Mouse (Mus musculus) macrophage (primary cell): ENCODE measurements around the gene Kctd8. TPM values are rescaled to one million over a fixed set of nuclear protein-coding genes. Genes with fewer than 3 reads are reported as not detected.
A peak's percentile ranks its signal among the peaks of the same experiment; 100 is the strongest.
"Not testable (repeated sequence)": the region's sequence is repeated elsewhere in the genome, so short reads cannot be mapped to it uniquely, and the experiment has no call there.

Experiments
- H3K27ac ChIP-seq: fragments of 350-480 bp; formaldehyde crosslinking; 2 replicates; pipeline ENCODE4 v1.9.0; 2021
- H3K36me3 ChIP-seq: fragments of 350-480 bp; formaldehyde crosslinking; 2 replicates; pipeline ENCODE4 v1.9.0; 2021; ENCODE audit errors: inconsistent target
- H3K4me3 ChIP-seq: fragments of 350-480 bp; formaldehyde crosslinking; 2 replicates; pipeline ENCODE4 v1.9.0; 2021; ENCODE audit errors: inconsistent target
- H3K79me2 ChIP-seq: fragments of 350-480 bp; formaldehyde crosslinking; 2 replicates; pipeline ENCODE4 v1.9.0; 2021; ENCODE audit errors: inconsistent target
- WGBS: methylation state at CpG from one replicate; pipeline ENCODE4 v1.1.7; 2026; ENCODE audit warnings: inconsistent platforms; ENCODE audit not compliant: missing documents; 5-methylcytosine and 5-hydroxymethylcytosine counted together
- polyA plus RNA-seq: library from polyadenylated mRNA; stranded (reverse); fragments of 250-400 nt; gene quantifications from 3 replicates; pipeline ENCODE4 v1.2.4, GENCODE M21; 2018; ENCODE audit warnings: inconsistent platforms

Gene Kctd8
- polyA plus RNA-seq, 1 experiment from 2014 or later = not detected

- Histone ChIP-seq H3K27ac (no peak overlapping the region), H3K36me3 (no peaks in the 10 kb centered on the region), H3K79me2 (no peaks in the 10 kb centered on the region), H3K4me3 (no peak overlapping the region)
- WGBS = 69% methylated on average over 4 of the region's 4 CpGs
Observed at GRCm38 (mm10) chr5:69233560-69233959, 107.9 kb downstream of the Kctd8 start.

- not testable (repeated sequence) for H3K79me2 ChIP-seq, H3K27ac ChIP-seq, H3K36me3 ChIP-seq, H3K4me3 ChIP-seq
- WGBS = 88% methylated on average over 1 of the region's 1 CpGs
Observed at GRCm38 (mm10) chr5:69231649-69232048, 109.8 kb downstream of the Kctd8 start.

GRCm38 (mm10) chr5:69227147-69227546, 114.3 kb downstream of the Kctd8 start:
- Histone ChIP-seq H3K4me3 (no peak overlapping the region), H3K27ac (no peak overlapping the region), H3K36me3 (no peaks in the 10 kb centered on the region), H3K79me2 (no peaks in the 10 kb centered on the region)
- 84% methylated on average over 2 of the region's 2 CpGs for WGBS

DNA sequence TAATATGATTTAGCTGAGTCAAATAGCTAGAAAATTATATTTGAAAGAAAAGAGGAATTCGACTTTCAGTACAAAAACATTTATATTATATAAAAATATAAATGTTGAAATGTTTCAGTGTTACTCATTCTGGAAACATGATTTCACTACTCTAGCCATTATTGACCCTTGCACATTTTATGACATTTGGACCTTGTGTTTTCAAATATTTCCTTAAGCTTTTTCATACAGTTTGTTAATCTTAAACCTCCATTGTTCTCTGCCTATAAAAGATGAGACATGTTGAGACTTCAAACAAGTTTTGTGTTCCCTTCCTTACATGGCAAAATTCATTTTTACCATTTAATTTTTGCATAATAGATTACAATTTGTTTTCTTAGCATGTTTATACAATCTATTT, 118.9 kb downstream of the Kctd8 start:
- Histone ChIP-seq H3K4me3 (no peak overlapping the region), H3K27ac (no peak overlapping the region), H3K36me3 (no peaks in the 10 kb centered on the region), H3K79me2 (no peaks in the 10 kb centered on the region)
- 71% methylated on average over 1 of the region's 1 CpGs for WGBS

DNA sequence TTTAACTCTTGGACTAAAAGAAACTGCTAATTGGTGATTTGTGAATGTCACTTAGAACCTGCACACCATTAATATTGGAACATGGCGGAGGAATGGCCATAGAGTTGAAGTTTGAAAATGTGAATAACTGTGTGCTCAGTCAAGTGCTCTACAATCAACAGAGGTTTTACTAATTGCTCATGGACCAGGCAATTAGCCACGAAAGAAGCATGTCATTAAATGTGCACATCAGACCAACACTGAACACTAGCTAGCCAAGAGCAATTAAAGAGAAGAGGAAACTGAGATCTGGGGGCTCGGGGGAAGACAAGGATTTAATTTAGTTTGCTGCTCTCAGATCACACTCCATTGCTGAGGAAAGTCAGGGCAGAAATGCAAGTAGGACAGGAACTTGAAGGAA, 126.3 kb downstream of the Kctd8 start:
- Histone ChIP-seq H3K27ac (no peak overlapping the region), H3K36me3 (no peaks in the 10 kb centered on the region), H3K79me2 (no peaks in the 10 kb centered on the region), H3K4me3 (no peak overlapping the region)
- WGBS = 74% methylated on average over 3 of the region's 3 CpGs

DNA sequence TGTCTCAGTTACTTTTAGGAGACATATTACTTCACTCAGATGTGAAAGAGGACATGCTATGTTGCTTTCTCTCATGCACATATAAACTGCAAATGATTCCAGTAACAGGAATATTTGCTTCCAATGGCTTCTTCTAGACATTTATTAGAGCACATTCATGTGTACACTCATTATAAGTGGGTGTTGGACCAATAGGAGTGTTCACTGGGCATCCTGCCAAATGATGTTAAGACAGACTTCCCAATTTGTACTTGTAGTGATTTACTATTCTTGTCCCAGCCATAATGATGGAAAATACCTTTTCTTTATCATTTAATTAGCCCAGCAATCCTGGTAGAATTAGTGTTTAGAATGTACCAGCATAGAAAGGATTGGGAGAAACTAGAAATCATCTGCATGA, 132.1 kb downstream of the Kctd8 start:
- no peak overlapping the region for H3K27ac ChIP-seq

DNA sequence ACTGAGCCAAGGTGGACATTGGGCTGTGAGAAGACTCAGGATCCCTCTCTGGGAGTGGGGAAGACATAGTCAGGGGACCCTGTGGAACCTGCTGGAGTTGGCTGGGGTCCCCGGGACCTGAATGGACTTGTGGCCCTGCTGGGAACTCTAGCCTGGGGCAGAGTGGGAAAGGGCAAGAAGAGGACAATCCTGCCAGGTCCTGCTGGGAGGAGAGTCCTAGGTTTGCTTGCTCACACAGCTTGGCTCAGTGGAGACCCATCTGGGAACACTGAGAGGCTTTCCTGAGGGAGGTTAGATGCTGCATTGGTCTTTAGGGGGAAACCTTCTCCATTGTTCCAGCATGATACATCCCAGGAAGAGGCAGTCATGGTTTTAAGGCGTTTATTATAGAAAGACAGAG, 133.8 kb downstream of the Kctd8 start:
- 57% methylated on average over 2 of the region's 2 CpGs for WGBS
- H3K4me3 ChIP-seq = no peak overlapping the region
- H3K27ac ChIP-seq = no peak overlapping the region
- no peaks in the 10 kb centered on the region for H3K36me3 ChIP-seq
- no peaks in the 10 kb centered on the region for H3K79me2 ChIP-seq

More for the DNA sequence above, 132.1 kb downstream of the Kctd8 start:
- no peak overlapping the region for H3K4me3 ChIP-seq
- no peaks in the 10 kb centered on the region for H3K36me3 ChIP-seq
- no peaks in the 10 kb centered on the region for H3K79me2 ChIP-seq

DNA sequence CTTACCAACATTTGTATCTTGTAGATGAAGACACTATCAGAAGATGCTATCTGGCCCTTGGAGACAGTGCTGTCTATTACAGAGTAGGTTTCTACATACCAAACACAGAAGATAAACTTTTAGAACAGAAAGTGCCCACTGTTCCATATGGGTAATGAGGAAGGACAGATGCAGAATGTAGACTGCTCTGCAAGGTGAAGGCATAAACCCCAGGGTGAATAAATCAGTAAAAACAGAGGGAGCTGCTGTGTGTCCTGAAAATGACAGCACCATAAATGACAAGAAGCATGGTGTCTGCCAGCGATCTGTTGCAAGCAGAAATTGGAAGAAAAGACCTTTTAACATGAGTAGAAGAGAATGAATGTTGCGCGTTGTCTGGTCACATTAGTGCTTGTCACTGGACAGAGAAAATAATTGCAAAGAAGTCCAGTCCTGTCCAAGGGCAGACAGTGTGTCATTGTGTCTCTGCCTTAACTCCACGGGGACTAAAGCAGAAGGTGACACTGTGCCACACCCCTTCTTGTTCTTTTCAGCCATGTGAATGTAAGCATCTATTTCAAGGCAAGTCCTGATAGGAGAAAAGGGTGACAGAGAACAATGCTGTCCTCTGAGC, 181.5 kb downstream of the Kctd8 start:
- H3K4me3 ChIP-seq = no peak overlapping the region
- no peaks in the 10 kb centered on the region for H3K79me2 ChIP-seq
- 80% methylated on average over 4 of the region's 4 CpGs for WGBS
- H3K27ac ChIP-seq = no peak overlapping the region
- no peaks in the 10 kb centered on the region for H3K36me3 ChIP-seq

DNA sequence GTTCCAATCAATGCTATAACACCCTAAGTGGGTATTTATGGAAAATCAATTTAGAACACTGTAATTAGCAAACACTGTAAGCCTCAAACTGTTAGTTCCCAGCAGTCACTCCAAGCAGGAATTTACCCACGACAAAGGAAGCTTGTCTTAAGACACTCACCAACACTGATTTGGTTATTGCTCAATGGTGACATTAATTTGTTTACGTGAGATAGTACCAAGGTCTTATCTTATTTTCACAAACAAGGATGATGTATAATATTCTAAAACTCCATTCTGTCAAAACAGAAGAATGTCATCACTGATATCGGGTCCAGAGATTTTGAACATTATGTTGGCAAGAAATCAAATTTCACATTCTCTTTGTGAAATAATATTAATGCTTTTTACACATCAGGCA, 185.0 kb downstream of the Kctd8 start:
- no peak overlapping the region for H3K27ac ChIP-seq
- H3K79me2 ChIP-seq = no peaks in the 10 kb centered on the region
- 71% methylated on average over 3 of the region's 3 CpGs for WGBS
- no peaks in the 10 kb centered on the region for H3K36me3 ChIP-seq
- H3K4me3 ChIP-seq = no peak overlapping the region

GRCm38 (mm10) chr5:69145827-69146226, 195.7 kb downstream of the Kctd8 start:
- Histone ChIP-seq H3K36me3 (no peaks in the 10 kb centered on the region), H3K4me3 (no peak overlapping the region), H3K79me2 (no peaks in the 10 kb centered on the region), H3K27ac (no peak overlapping the region)
- WGBS = 90% methylated on average over 2 of the region's 2 CpGs

- Histone ChIP-seq H3K27ac (no peak overlapping the region), H3K36me3 (no peaks in the 10 kb centered on the region), H3K79me2 (no peaks in the 10 kb centered on the region), H3K4me3 (no peak overlapping the region)
- 88% methylated on average over 4 of the region's 4 CpGs for WGBS
Observed at GRCm38 (mm10) chr5:69141082-69141481, 200.4 kb downstream of the Kctd8 start.

DNA sequence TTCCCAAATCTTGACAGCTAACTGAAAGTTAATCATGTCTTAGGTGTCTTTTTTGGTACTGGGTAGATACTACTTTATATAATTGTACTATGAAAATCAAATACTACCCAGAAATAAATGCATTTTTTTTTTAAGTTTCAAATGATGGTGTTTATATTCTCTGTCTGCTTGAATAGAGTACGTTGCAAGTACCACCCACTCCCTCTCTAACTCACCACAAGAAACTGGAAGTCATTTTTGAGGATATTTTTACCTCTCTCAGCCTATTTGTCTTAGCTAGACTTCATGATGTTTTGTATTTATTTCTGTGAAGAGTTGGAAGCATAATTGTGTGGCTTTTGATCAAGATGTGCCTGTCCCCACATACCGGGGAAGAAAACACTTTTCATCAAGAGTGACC, 232.8 kb downstream of the Kctd8 start:
- Histone ChIP-seq H3K36me3 (no peaks in the 10 kb centered on the region), H3K4me3 (no peak overlapping the region), H3K79me2 (no peaks in the 10 kb centered on the region), H3K27ac (peak overlapping the region; percentile 31; the same call in 1 of the 2 replicates)
- WGBS = 72% methylated on average over 2 of the region's 2 CpGs

DNA sequence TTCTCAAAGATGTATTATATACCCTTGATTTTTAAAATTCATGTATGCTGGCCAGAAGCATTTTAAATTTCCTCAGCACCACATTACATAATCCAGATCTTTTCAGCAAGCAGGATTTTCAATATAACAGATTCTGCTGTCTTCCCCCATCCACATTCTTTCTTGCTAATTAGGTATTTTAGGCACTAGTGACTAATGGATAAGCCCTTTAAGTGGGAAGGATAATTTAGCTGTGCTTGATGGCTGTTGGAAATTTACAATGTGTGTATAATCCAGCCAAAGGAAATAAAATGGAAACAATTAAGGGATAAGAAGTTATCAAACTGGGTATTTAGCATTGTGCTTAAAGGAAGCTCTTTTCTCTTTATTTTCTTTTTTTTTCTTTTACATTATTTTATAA, 252.6 kb downstream of the Kctd8 start:
- Histone ChIP-seq H3K27ac (no peak overlapping the region), H3K36me3 (no peaks in the 10 kb centered on the region), H3K4me3 (no peak overlapping the region), H3K79me2 (no peaks in the 10 kb centered on the region)
